Mouse (Mus musculus) cerebellum, adult (tissue): ENCODE data around the gene Cnksr3.

Source experiments
- ATAC-seq: cut with Nextera tagmentation; 2 replicates; pipeline ENCODE4 v1.9.2; 2017; ENCODE audit warnings: mild to moderate bottlenecking, moderate library complexity, mixed read lengths; ENCODE audit not compliant: insufficient number of reproducible peaks, low FRiP score, low TSS enrichment

Gene Cnksr3

DNA sequence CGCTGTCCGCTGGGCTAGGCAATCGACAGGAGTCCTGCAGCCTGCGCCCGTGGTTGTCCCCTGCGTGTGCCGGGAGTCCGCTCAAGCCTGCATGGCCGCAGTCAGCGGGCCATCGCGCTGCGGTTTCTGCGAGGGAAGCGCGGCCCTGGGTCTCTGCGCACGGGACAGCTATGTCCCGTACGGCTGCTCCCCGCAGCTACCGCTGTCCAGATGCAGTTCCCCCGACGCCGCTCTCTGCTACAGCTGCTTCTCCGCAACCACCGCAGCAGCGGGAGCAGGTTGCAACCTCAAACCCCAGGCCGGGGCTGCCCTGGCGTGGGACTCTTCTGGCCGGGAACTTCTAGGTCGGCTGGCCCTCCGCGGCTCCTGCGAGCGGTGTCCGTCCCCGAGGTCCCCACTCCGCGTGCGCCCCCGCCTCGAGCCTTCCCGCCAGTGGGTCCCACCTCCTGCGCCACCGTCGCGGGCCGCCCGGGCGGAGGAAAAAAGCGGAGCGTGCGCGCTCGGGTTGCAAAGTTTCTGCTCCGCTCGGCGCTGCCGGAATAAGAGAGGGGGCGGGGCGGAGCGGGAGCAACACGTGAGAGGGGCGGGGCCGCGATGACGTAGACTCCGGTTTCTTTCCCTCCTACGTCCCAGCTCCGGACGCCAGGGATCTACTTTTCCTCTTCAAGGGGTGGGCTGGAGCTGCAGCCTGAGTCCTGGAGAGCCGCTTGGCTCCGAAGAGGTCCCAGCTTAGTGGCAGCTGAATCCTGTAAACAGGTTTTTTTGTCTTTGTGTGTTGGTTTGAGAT is at the start of gene Cnksr3:
Gene Cnksr3, minus strand, starts transcription at position 542 of the 787 bp plus-strand sequence.
- ATAC-seq: peak; percentile 68

DNA sequence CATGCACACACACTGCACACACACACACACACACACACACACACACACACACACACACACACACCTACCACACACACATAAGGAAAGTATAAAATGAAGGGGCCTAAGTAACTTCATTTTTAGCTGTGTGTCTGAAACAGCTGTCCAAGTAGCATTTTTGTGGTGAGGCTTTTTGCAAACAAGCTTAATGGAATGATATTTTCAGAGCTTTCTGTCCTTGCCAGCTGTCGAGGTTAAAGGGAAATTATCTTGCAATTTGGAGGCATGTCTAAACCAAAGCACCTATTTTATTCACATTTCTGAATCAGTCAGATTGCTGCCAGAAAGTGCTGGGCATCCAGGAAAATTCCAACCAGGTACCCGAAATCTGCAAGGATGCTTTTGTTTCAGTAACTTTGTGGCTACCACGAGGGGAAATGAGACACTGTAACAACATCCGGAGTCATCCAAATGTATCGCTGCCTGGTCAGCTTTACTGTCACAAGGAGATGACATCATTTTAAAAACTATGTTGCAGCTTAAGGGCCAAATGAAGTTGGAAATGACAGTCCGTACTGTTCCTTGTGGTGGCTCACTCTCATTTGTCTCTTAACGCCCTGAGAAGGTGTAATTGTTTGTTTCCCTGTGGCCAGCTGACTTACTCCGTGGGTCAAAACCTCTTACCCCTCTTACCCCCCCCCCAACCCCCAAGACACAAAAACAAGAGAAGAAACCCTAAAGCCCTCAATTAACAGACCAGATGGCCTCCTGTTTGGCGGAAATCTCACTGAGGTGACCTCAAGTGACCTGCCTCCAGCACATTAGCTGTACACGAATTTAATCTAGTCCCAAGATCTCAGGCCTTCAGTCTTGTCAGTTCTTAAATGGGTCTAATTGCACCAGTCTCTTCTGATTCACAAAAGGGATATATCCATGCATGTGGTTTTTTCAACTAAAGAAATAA is 48.4 kb upstream of the Cnksr3 start:
- peak; percentile 40; the same call in 1 of the 2 replicates for ATAC-seq

DNA sequence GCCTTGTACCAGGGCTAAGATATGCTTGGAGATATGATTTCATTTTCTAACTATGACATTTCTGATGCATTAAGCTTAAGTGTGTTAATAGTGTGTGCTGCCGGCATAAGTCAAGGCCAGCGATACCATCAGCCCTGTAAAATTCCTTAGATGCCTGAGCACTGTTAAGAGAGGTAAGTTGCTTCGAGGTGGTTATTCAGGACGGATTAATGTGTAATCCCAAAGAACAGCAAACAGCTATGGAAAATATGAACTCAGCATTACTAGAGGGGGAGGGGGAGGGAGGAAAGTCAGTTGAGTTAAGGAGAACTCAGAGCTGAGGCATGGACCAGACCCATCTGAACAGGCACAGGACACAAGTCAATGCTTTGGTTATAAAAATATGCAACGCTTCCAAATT is 46.6 kb upstream of the Cnksr3 start:
- no peak for ATAC-seq

DNA sequence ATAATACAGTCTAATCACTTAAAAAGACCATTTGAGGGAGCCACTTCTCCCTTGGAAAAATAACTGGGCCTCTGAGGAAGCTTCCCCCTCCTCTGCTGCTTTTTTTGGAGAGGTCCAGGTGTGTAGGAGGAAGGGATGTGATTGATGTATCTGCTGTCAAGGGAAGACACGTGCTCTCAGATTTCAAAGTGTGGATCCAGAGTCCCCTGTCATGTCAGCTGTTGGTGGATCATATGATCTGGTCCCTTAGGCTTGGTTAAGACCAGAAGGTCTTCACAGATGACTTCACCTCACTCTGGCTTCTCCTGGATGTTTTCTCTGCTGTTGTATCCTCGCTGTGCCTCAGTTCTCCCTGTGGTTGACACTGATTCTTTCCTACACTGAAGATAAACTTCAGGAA is 38.4 kb upstream of the Cnksr3 start:
- ATAC-seq: no peak

DNA sequence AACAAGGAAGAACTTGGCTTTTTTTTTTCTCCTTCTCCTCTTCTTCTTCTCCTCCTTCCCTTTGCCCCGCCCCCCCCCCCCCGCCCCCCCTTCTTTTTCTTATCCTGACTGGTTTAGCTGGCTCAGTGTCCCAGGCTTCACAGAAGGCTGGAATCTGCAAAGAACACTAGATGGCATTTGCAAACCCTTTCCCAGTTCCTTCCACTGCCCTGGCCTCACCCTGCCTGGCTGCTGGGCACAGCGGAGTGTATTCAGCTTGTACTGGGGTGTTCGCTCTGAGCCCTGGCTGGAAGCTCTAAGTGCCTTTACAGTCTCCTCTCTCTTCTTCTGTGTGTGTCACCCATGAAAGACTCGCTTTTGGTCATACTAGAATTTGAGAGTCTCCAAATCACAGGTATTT is 22.6 kb upstream of the Cnksr3 start:
- ATAC-seq: peak; percentile 90

DNA sequence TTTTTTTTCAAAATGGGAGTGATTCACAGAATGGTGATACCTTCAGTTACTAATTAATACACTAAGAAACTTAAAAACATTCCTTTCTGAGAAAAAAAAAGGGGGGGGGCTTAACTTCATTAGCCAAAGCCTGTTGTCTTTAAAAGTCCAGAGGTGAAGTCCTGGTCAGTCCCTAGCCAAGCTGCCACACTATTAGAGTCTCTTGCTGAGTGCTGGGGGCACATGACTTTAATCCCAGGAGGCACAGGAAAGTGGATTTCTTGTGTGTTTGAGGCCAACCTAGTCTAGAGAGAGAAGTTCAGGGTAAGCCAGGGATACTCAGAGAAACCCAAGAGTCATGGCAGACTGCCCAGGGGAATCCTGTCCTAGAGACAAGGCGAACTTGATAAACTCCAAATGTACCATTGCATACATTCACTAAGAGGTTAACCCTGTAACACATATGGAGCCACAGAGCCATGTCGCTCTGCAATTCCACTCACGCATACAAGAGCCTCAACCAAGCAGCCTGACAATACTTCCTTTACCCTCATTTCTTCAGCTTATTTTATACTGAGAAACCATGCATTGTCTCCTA is 5.6 kb upstream of the Cnksr3 start:
- no peak for ATAC-seq

DNA sequence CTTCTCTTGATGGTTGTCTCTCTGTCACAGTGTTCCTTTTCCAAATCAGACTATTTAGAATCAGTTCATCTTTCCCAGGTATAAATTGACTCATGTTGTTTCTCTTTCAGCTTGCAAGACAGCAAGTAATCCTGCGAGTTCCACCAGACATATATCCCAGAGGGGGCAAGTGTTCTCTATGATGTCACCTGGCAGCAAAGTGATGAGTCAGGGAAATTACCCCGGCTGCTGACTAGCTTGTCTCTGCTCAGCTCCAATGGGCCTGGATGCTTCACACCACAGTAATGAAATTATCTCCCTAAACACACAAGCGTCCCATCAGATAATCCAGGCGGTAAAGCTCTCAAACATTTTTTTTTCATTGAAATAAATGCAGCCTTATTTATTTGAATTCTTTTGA is 2.7 kb upstream of the Cnksr3 start:
- ATAC-seq: no peak

DNA sequence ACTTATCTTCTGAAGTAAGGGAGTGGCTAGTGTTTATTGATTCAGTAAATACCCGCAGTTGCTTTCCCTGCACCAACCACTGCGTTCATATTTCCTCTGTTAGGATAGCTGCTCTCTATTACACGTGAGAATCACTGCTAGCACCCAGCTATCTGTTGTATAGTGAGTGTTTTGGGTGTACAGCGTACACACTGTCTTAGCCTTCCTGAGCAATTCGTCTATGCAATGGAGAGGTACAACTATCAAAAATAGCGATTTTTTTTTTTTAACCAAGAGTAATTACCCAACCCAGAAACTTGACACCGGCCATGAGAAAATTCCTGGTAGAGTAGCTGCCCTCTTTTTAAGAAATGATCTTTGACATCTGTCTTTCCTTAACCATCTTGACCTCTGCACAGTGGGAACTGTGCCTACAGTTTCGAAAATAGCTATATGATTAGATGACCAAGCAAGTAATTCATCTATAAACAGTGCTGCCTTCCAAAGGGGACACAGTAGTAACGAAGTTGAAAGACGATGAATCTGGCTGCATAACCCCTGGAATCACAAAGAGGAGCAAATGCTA is 1.1 kb upstream of the Cnksr3 start:
- ATAC-seq: no peak

DNA sequence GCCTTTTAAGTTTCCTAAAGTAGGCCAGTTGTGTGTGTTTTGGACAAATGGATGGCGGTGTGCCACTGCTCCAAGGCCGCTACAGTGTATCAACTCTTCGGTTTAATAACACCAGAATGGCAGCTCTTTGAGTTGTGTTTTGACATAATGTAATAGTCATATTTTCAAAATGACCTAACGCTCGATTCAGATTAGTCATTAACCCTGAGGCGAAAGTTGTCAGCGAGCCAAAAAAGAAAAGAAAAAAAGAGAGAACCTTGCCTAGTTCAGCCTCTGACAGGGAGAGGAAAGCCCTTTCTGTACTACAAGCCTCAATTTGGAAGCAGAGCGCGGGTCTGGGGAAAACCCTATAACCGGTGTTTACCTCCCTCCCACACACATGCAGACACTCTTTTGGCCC is 500 bp upstream of the Cnksr3 start:
- 0 out of 2 replicates have a peak, but pooled peaks have one; percentile 4 for ATAC-seq

DNA sequence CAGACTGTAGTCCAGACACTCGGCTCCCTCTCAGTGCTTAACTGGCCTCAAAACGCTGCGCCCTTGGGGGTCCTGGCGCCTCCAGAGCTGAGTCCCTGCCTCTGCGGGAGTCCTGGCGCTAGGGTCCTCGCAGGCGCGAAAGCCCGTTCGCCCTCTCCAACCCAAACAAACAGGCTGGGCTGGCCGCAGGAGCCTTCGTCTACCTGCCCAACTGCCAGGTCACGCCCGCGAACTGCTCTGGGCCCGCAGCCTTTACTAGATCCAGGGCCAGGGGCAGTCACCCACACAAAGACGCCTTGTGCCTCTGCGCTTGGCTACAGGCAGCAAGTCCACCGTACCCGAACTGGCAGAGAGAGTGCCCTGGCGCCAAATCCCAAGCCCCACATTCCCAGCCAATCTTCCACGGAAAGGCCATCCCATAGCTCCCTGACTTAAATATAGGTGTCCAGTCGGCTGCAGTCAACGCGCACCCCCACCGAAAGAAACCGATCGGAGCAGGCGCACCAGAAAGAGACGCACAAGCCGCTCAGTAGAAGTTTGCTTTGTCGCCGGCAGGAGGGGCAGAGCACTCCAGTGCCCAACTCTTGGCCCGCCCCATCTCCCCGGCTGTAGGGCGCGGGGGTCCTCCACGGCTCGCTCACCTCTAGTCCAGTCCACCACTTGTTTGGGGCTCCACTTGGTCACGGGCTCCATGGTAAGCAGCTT is 894 bp downstream of the Cnksr3 start:
- peak; percentile 46 for ATAC-seq

DNA sequence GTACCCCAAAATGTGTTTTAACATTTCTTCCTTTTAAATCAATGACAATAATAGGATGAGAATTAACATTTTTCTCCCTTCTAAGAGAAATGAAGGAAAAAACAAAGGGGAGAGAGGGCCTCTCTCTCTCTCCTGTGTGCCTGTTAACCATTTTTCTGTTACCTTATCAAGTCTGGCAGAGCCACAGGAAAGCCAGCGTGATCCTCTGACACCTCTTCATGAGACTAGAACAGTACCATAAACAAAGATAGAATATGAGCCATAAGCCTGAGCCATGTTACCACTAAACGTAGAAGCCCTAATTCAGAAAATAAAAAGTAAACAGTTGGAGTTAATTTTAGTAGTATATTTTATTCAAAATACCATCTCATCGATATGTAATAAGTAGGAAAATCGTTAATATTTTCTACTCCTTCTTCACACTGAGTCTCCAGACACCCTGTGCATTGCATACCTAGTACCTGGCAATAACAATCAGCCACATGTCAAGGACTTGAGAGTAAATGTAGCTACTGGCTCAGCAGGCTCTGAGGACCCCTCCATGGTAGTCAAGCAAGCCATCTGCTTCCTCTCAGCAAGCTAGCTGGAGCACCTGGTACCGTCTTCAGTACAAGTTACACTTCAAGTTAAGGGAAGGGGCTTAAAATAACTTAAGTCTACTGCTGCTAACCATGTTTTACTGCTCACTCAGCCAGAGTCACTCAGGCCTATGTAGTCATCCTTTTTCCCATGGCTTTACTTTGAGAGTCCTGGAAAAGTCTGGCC is 2.2 kb downstream of the Cnksr3 start:
- ATAC-seq: no peak

DNA sequence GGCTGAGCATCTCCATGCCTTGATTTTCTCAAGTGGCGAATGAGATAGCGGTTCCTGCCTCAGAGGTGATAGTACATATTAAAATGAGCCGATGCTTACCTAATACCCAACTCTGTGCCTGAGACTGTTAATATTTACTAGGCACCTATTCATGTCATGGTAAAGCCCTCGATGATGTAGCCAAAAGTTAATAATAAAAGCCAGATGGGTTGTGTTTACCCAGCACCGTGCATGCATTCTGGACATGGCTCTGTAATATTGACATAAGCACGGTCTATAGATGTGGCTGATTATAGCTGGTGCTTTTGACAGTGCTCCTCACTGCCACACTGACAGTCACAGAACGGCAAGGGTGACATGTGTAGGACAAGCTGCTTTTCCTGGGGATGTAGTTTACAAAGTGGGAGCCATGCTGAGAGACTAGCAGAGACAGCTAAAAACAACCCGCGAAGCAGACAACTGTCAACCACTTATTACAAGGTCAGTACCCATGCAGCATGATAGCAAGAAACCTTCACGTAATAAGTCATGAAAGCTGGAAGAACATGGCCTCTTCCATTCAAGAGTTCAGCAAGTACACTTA is 3.1 kb downstream of the Cnksr3 start:
- ATAC-seq: no peak

DNA sequence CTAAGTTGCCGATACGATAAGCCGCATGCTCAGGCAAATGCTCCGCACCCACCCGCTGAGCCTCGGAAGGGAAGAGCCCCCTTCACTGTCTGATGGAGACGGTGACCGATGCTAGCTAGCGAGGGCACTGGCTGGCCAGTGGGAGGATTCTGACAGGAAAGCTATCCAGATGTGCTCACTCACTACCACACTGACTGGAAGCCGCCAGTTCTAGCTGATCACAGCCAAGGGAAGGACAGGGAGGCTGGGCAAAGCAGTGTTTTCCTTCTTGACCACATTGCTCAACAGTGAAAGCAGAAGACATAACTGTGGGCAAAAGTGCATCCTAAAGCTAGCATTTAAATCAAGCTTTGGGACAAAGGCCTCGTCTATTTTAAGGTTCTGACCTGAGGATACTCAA is 4.7 kb downstream of the Cnksr3 start:
- no peak for ATAC-seq

DNA sequence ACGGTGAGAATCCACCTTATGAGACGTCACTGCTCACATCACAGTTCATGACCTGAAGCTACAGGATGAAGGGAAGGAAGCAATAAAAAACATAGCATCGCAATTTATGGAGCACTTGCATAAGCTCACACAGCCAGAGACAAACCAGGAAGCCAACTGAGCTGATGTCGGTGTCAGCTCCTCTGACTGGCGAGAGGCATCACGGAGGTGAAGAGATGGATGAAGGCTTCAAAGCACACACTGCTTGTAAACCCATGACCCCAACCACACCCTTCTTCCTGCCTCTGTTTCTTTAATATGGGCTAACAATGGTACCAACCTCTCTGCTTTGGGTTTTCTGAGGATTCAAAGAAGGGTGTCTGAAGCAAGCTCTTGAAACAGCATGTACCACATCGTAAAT is 5.5 kb downstream of the Cnksr3 start:
- ATAC-seq: no peak

DNA sequence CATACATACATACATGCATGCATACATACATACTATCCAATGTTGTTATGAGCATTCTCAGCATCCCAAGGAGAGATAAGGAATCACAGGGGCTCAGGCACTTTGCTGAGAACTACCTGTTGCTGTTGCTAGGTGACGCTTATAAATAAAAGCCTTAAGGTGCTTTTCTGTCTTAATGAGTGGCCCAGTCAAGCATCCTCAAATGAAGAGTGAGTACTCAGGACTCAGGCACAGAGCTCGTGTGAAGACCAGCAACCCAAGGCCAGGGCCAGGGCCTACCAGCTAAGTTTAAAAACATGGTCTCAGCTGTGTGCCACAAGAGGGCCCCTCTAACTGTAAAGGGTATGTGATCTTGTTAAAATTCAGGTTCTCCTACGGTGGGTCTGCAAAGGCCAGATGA is 6.5 kb downstream of the Cnksr3 start:
- ATAC-seq: no peak

DNA sequence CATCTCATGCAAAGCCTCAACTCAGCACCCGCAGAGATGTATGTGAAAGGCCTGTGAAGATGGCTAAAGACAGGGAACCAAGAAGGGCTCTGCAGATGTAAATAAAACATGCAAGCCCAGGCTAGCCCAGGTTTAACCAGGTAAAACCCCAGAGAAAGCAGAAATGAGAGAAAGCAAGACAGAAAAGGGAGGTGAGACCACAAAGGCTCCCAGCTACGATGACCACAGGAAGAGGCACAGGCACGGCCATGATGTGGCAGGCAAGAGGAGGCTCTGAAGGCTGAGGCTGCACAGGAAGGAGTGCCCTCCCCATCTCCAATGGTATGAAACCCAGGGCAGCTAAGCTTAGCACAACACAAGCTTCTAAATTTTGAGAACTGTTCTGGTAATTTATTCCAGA is 7.1 kb downstream of the Cnksr3 start:
- ATAC-seq: no peak

DNA sequence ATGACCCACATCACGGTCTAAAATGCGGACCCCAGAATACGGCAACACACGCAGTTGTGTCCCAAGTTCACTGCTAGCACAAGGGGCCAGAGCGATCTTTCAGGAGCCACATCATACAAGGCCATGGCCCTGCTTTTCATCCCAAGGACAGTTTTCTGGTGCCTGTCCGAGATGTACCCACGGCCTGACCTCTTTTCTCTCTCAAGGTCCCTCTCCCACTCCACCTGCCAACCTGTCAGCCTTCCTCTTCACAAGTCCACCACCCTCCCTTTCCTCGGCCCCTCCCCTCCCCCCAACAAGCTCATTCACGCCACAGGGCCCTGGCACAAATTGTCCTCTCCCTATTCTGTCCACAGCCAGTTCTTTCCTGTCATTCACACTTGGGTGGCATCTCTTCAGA is 9.5 kb downstream of the Cnksr3 start:
- no peak for ATAC-seq

DNA sequence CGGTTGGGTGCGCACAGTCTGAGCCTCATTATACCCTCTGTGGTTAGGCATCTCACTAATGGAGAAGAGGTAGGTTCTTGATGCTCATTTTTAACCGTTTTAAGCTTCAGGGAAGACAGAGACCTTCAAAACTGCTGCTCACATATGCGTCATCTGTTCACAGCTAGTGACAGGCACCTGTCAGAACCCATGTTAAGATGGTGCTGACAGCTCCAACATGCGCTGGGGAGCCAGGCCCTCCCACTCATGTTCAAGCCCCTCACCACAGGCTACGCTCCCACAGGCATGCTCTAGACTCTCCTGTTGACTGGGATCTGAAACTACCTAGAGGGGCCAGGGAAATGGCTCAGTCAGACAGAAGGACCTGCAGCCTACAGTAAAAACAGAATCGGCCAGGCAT is 11.4 kb downstream of the Cnksr3 start:
- no peak for ATAC-seq

DNA sequence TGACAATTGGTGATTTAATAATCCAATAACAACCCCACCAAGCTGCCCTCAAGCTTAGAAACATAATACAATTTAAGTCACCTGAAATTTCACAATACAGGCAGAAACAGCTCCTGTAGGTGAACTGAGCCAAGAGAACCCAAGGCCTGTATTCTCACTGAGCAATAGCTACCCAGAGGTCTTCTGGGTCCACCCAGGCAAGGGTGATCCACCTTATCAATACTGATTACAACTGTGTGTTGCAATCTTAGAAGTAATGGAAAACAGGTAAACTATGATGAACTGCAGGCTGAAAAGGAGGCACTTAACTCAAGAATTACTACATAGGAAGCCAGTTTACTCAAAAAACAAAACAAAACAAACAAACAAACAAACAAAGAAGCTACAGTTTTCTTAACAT is 13.8 kb downstream of the Cnksr3 start:
- no peak for ATAC-seq
